8 mouse cellular contexts compared by ENCODE assay signal in the genomic region with DNA sequence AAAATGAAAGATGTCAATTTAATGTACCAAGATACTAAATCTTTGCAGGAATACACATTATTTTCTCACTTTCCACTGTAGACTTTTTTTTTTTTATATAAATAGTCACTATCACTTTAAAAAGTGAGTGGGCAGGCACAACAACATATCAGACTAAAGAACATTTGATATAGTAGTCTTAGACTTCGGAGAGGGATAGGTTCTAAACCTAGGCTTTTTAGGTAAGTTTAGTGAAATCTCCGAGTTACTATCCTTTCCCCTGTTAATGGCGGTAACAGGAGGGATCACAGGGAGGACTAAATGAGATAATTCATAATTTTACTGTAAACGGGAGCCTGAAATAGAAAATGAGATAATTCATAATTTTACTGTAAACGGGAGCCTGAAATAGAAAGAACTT. TPM values are rescaled to one million over a fixed set of nuclear protein-coding genes. Genes with fewer than 3 reads are reported as not detected.
DNase-seq lines count a peak whose midpoint lies in the region; ATAC-seq and TF ChIP-seq lines count a peak whose summit lies in the region.

No protein-coding gene starts in this region.

- no peak overlapping the region for H3K9ac ChIP-seq in liver, adult 2 months (ENCODE audit: low read depth, low read length)
- no peak overlapping the region for H3K9ac ChIP-seq in forebrain, embryonic 12.5 days
- H3K9ac ChIP-seq in intestine, postnatal 0 days (ENCODE audit: low read depth, low read length), result no peak overlapping the region
- no peak overlapping the region for H3K9ac ChIP-seq in neural tube, embryonic 12.5 days

- no peaks in the 10 kb centered on the region for H3K9me3 ChIP-seq in forebrain, embryonic 12.5 days
- no peaks in the 10 kb centered on the region for H3K9me3 ChIP-seq in intestine, postnatal 0 days (ENCODE audit: control insufficient read depth)
- H3K9me3 ChIP-seq in neural tube, embryonic 12.5 days, result no peaks in the 10 kb centered on the region

- H3K36me3 ChIP-seq in liver, adult 2 months (ENCODE audit: control insufficient read depth, insufficient read depth, low read length), result no peaks in the 10 kb centered on the region; the same call in 1 of the 2 replicates
- no peaks in the 10 kb centered on the region for H3K36me3 ChIP-seq in forebrain, embryonic 12.5 days (replicated peaks)
- no peaks in the 10 kb centered on the region for H3K36me3 ChIP-seq in intestine, postnatal 0 days (ENCODE audit: control insufficient read depth, insufficient read depth)
- H3K36me3 ChIP-seq in neural tube, embryonic 12.5 days, result no peaks in the 10 kb centered on the region

- peak; percentile 37 for DNase-seq in liver, adult 2 months (ENCODE audit: extremely low read depth, low read depth, low spot score)
- no peak for DNase-seq in liver
- no peak for DNase-seq in right cerebral cortex, postnatal 25 days
- DNase-seq in frontal cortex, postnatal 36 days (ENCODE audit: low spot score in 2 of 2), result no peak
- DNase-seq in right cerebral cortex, adult 18-20 months, result no peak

- peak; percentile 56 for ATAC-seq in forebrain, embryonic 12.5 days (ENCODE audit: low FRiP score)
- ATAC-seq in intestine, postnatal 0 days, result no peak
- peak; percentile 49 for ATAC-seq in neural tube, embryonic 12.5 days (ENCODE audit: low FRiP score, low read depth)

- no peaks in the 10 kb centered on the region for H3K27me3 ChIP-seq in liver, adult 2 months (ENCODE audit: control insufficient read depth, insufficient read depth, low read length)
- no peaks in the 10 kb centered on the region for H3K27me3 ChIP-seq in forebrain, embryonic 12.5 days
- H3K27me3 ChIP-seq in intestine, postnatal 0 days (replicated peaks; ENCODE audit: control insufficient read depth, insufficient read depth, low read length), result no peaks in the 10 kb centered on the region
- no peaks in the 10 kb centered on the region for H3K27me3 ChIP-seq in neural tube, embryonic 12.5 days (replicated peaks)

- peaks cover 3% of the 10 kb centered on the region; the same call in 1 of the 2 replicates for H3K79me2 ChIP-seq in liver, adult 2 months (ENCODE audit: control insufficient read depth, insufficient read depth, low read length)

- H3K27ac ChIP-seq in liver, adult 2 months (replicated peaks; ENCODE audit: insufficient read depth, low read depth, low read length), result no peak overlapping the region
- no peak overlapping the region for H3K27ac ChIP-seq in forebrain, embryonic 12.5 days
- no peak overlapping the region for H3K27ac ChIP-seq in intestine, postnatal 0 days (ENCODE audit: low read depth, low read length)
- H3K27ac ChIP-seq in neural tube, embryonic 12.5 days, result no peak overlapping the region

- 30% methylated on average over 5 of the region's 5 CpGs for WGBS in liver, adult 2 months
- WGBS in forebrain, embryonic 12.5 days, result 47% methylated on average over 5 of the region's 5 CpGs
- 43% methylated on average over 5 of the region's 5 CpGs for WGBS in intestine, postnatal 0 days
- 46% methylated on average over 5 of the region's 5 CpGs for WGBS in neural tube, embryonic 12.5 days

- peak overlapping the region; percentile 83; the same call in 1 of the 2 replicates for H3K4me3 ChIP-seq in liver, adult 2 months (ENCODE audit: insufficient read depth, low read depth, low read length)
- peak overlapping the region; percentile 81; the same call in 1 of the 2 replicates for H3K4me3 ChIP-seq in forebrain, embryonic 12.5 days (replicated peaks)
- H3K4me3 ChIP-seq in intestine, postnatal 0 days (ENCODE audit: low read depth, low read length), result 0 out of 2 replicates have a peak overlapping the region, but pooled peaks have one; percentile 92
- H3K4me3 ChIP-seq in neural tube, embryonic 12.5 days, result no peak overlapping the region

- H3K4me1 ChIP-seq in liver, adult 2 months (ENCODE audit: control insufficient read depth, insufficient read depth, low read length), result peaks cover 7% of the 10 kb centered on the region; the same call in 1 of the 2 replicates
- H3K4me1 ChIP-seq in forebrain, embryonic 12.5 days, result peaks cover 8% of the 10 kb centered on the region
- 0 out of 2 replicates have a peak, but pooled peaks cover 3% of the 10 kb centered on the region for H3K4me1 ChIP-seq in intestine, postnatal 0 days (replicated peaks; ENCODE audit: control insufficient read depth, insufficient read depth, low read length)
- H3K4me1 ChIP-seq in neural tube, embryonic 12.5 days, result peaks cover 6% of the 10 kb centered on the region; the same call in 1 of the 2 replicates

- H3K4me2 ChIP-seq in forebrain, embryonic 12.5 days, result peak overlapping the region; percentile 59
- peak overlapping the region; percentile 73; the same call in 1 of the 2 replicates for H3K4me2 ChIP-seq in intestine, postnatal 0 days (replicated peaks; ENCODE audit: low read depth)
- no peak overlapping the region for H3K4me2 ChIP-seq in neural tube, embryonic 12.5 days (replicated peaks)

- TF ChIP-seq POLR2A in liver, adult 2 months (IDR thresholded peaks at IDR 0.05; ENCODE audit: extremely low read depth, insufficient read depth, low read length), result no peak

- TF ChIP-seq CTCF in liver, adult 2 months (IDR thresholded peaks at IDR 0.05; ENCODE audit: low read depth, low read length), result no peak
- TF ChIP-seq CTCF in intestine, postnatal 0 days (IDR thresholded peaks at IDR 0.05; ENCODE audit: low read depth), result no peak

RNA-seq across cellular contexts. Expression of a gene that starts 0.4 kb away (rescaled TPM):
- 41.7 and 43.3 TPM in 2 replicates for total RNA-seq in liver, adult 2 months (2014; rRNA removed)
- polyA plus RNA-seq in liver, adult 2 months (2012; rRNA removed), result 8.8 and 10.0 TPM in 2 replicates
- polyA plus RNA-seq in forebrain, embryonic 12.5 days (2016; fragmentation: Nextera tagmentation; extraction: Ambion mirVana), result 95.8 and 96.2 TPM in 2 replicates
- 45.5 and 51.3 TPM in 2 replicates for polyA plus RNA-seq in intestine, postnatal 0 days (2015; fragmentation: Nextera tagmentation; extraction: Ambion mirVana)
- polyA plus RNA-seq in neural tube, embryonic 12.5 days (2016; fragmentation: Nextera tagmentation; extraction: Ambion mirVana), result 102 and 106 TPM in 2 replicates
